ENCODE assay signal across 25 mouse cellular contexts in genomic region chr5:9186467-9186866, GRCm38 (mm10). TPM values are rescaled to one million over a fixed set of nuclear protein-coding genes. Genes with fewer than 3 reads are reported as not detected.
DNase-seq lines count a peak whose midpoint lies in the region; ATAC-seq and TF ChIP-seq lines count a peak whose summit lies in the region.
"Had no signal": no experiment of that assay in that cellular context is flagged by ENCODE, and none has a peak within 500 bp of the region (broad histone marks: within the 10 kb centered on the region; RNA-seq: fewer than 3 reads in every experiment).

No protein-coding gene starts in this region.

- peak; percentile 14 for DNase-seq in lung, postnatal 0 days (ENCODE audit: low spot score)
- no peak for DNase-seq in lung, adult 2 months
- DNase-seq in right cerebral cortex, postnatal 10 days (ENCODE audit: low spot score in 2 of 2), result no peak
- DNase-seq in urinary bladder, adult 18-20 months (ENCODE audit: low spot score in 2 of 2), result no peak
- no peak for DNase-seq in midbrain, embryonic 11.5 days (ENCODE audit: low spot score, missing footprints)
- DNase-seq: adrenal gland, adult 8-10 months; adrenal gland, postnatal 14 days; B cell, adult 2 months; cerebellum, adult 11 months; cerebellum, adult 18-20 months; cerebellum, adult 8-10 months; cerebellum, adult 9-11 months; cerebellum, postnatal 14 days; cerebellum, postnatal 36 days had no signal

- no peaks in the 10 kb centered on the region for H3K36me3 ChIP-seq in lung, postnatal 0 days (ENCODE audit: insufficient read depth, low read length)
- no peaks in the 10 kb centered on the region for H3K36me3 ChIP-seq in midbrain, embryonic 11.5 days (ENCODE audit: control insufficient read depth, insufficient read depth, low read length)
- H3K36me3 ChIP-seq: embryonic facial prominence, embryonic 10.5 days; embryonic facial prominence, embryonic 12.5 days; G1E had no signal

- no peak for TF ChIP-seq EP300 in lung, postnatal 0 days (IDR thresholded peaks at IDR 0.05)

- H3K27ac ChIP-seq in lung, postnatal 0 days (ENCODE audit: low read length), result no peak overlapping the region
- no peak overlapping the region for H3K27ac ChIP-seq in midbrain, embryonic 11.5 days (ENCODE audit: low read depth, low read length)
- H3K27ac ChIP-seq: embryonic facial prominence, embryonic 10.5 days; embryonic facial prominence, embryonic 12.5 days; forebrain, embryonic 13.5 days had no signal

- WGBS in lung, postnatal 0 days, result 66% methylated on average over 1 of the region's 1 CpGs
- WGBS in lung, adult 2 months, result 47% methylated on average over 1 of the region's 1 CpGs
- WGBS in midbrain, embryonic 11.5 days, result 73% methylated on average over 1 of the region's 1 CpGs

- no peaks in the 10 kb centered on the region for H3K4me1 ChIP-seq in lung, postnatal 0 days (ENCODE audit: insufficient read depth, low read depth, low read length)
- no peaks in the 10 kb centered on the region for H3K4me1 ChIP-seq in lung, adult 2 months (ENCODE audit: control insufficient read depth, insufficient read depth, low read length)
- H3K4me1 ChIP-seq in midbrain, embryonic 11.5 days (ENCODE audit: control insufficient read depth, insufficient read depth, low read length), result no peaks in the 10 kb centered on the region
- H3K4me1 ChIP-seq: embryonic facial prominence, embryonic 10.5 days; embryonic facial prominence, embryonic 12.5 days; forebrain, embryonic 13.5 days had no signal

- H3K9ac ChIP-seq in lung, postnatal 0 days (replicated peaks; ENCODE audit: low read depth), result no peak overlapping the region
- H3K9ac ChIP-seq in midbrain, embryonic 11.5 days (ENCODE audit: low read length), result no peak overlapping the region
- H3K9ac ChIP-seq: embryonic facial prominence, embryonic 12.5 days; forebrain, embryonic 13.5 days had no signal

- no peak for ATAC-seq in lung, postnatal 0 days
- peak; percentile 77 to 88 for ATAC-seq in hematopoietic stem cell, adult 5-6 weeks (replicated peaks in 1 of 2; ENCODE audit: insufficient read depth in 1 of 2, low FRiP score in 2 of 2, low TSS enrichment in 1 of 2, low read depth in 1 of 2, poor library complexity in 2 of 2, severe bottlenecking in 2 of 2)
- peak; percentile 44; the same call in 1 of the 2 replicates for ATAC-seq in megakaryocyte progenitor cell, adult 5-6 weeks (replicated peaks; ENCODE audit: poor library complexity)
- ATAC-seq in midbrain, embryonic 11.5 days (ENCODE audit: low FRiP score), result no peak
- ATAC-seq: activated CD4-positive, CD25-positive, alpha-beta regulatory T cell, adult 4 months; CD4-positive, CD25-positive, alpha-beta regulatory T cell, adult 4 months; forebrain, embryonic 13.5 days; forebrain, embryonic 16.5 days; Patski had no signal

- no peak for TF ChIP-seq POLR2A in lung, adult 2 months (IDR thresholded peaks at IDR 0.05; ENCODE audit: borderline replicate concordance, extremely low read depth, low read depth, low read length)

- no peak overlapping the region for H3K4me2 ChIP-seq in lung, postnatal 0 days (replicated peaks; ENCODE audit: low read depth, low read length)
- H3K4me2 ChIP-seq in midbrain, embryonic 11.5 days, result no peak overlapping the region
- H3K4me2 ChIP-seq: embryonic facial prominence, embryonic 12.5 days; forebrain, embryonic 13.5 days had no signal

- no peak for TF ChIP-seq CTCF in lung, postnatal 0 days (IDR thresholded peaks at IDR 0.05)
- TF ChIP-seq CTCF in lung, adult 2 months (IDR thresholded peaks at IDR 0.05; ENCODE audit: insufficient read depth, low read length), result no peak

- H3K27me3 ChIP-seq in lung, postnatal 0 days (replicated peaks; ENCODE audit: insufficient read depth, low read length), result no peaks in the 10 kb centered on the region
- H3K27me3 ChIP-seq in midbrain, embryonic 11.5 days (ENCODE audit: control insufficient read depth, insufficient read depth, low read length), result no peaks in the 10 kb centered on the region
- H3K27me3 ChIP-seq: CH12.LX; embryonic facial prominence, embryonic 12.5 days; forebrain, embryonic 13.5 days had no signal

- no peak overlapping the region for H3K4me3 ChIP-seq in lung, postnatal 0 days (ENCODE audit: low read depth, low read length)
- H3K4me3 ChIP-seq in lung, adult 2 months (replicated peaks; ENCODE audit: extremely low read depth, low read depth, low read length), result no peak overlapping the region
- no peak overlapping the region for H3K4me3 ChIP-seq in midbrain, embryonic 11.5 days (ENCODE audit: low read depth, low read length)
- H3K4me3 ChIP-seq: embryonic facial prominence, embryonic 10.5 days; embryonic facial prominence, embryonic 12.5 days; forebrain, embryonic 13.5 days had no signal

- no peaks in the 10 kb centered on the region for H3K9me3 ChIP-seq in lung, postnatal 0 days (ENCODE audit: low read length)
- H3K9me3 ChIP-seq in midbrain, embryonic 11.5 days (ENCODE audit: control insufficient read depth, low read length), result no peaks in the 10 kb centered on the region
- H3K9me3 ChIP-seq: embryonic facial prominence, embryonic 10.5 days; embryonic facial prominence, embryonic 12.5 days; forebrain, embryonic 13.5 days; G1E had no signal

RNA-seq across cellular contexts. Expression of gene Dmtf1, which starts 24.9 kb away (rescaled TPM):
- 33.3 and 37.7 TPM in 2 replicates for polyA plus RNA-seq in lung, postnatal 0 days (2015; fragmentation: Nextera tagmentation; extraction: Ambion mirVana)
- 8.4 and 14.0 TPM in 2 replicates for polyA plus RNA-seq in lung, adult 2 months (2012; rRNA removed)
- 78.0 and 86.6 TPM in 2 replicates for total RNA-seq in hematopoietic stem cell, adult 5-6 weeks (2017)
- total RNA-seq in megakaryocyte progenitor cell, adult 5-6 weeks (2015), result 32.9 and 36.9 TPM in 2 replicates
- 32.8 and 41.9 TPM in 2 replicates for total RNA-seq in megakaryocyte progenitor cell, adult 5-6 weeks (2017)
- polyA plus RNA-seq in midbrain, embryonic 11.5 days (2014; fragmentation: Nextera tagmentation; extraction: Ambion mirVana), result 76.0 and 77.6 TPM in 2 replicates

Comparison
In these comparisons a context has a peak if more than half of its experiments do, and no peak if none do; other contexts are left out.
1. ATAC-seq: peak in hematopoietic stem cell, adult 5-6 weeks (2 of 2) and megakaryocyte progenitor cell, adult 5-6 weeks (single experiment); none in lung, postnatal 0 days (single experiment) and midbrain, embryonic 11.5 days (single experiment).